Mouse (Mus musculus): ENCODE measurements around the gene Slc13a3. TPM values are rescaled to one million over a fixed set of nuclear protein-coding genes. Genes with fewer than 3 reads are reported as not detected.

Gene Slc13a3
- polyA plus RNA-seq, 1 experiment from 2014 or later, result 0.44 TPM

DNA sequence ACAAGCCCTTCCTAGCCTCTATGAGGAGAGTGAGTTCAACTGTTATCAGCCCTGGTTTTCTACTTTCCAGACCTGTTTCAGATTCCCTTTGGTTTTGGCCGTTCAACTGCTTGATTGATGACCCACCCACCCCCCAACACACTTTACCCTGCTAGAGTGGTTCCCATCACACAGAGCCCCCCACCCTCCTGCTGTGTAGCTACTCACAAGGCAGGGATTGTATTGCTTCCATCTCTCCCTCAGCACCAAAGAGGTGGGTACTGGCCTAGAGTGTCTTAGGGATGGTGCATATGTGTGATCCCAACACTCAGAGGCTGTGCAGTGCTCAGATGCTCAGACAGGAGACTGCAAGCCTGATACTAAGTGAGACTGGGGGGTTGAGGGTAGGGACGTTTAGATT is 21.5 kb upstream of the Slc13a3 start:
- no peak for DNase-seq (ENCODE audit: low spot score)
- 64% methylated on average over 2 of the region's 2 CpGs for WGBS
- peaks cover 26% of the 10 kb centered on the region for H3K4me1 ChIP-seq
- peak overlapping the region; percentile 30; the same call in 1 of the 2 replicates for H3K27ac ChIP-seq (replicated peaks)
- H3K27me3 ChIP-seq (replicated peaks; ENCODE audit: low read depth, poor library complexity, severe bottlenecking), result no peaks in the 10 kb centered on the region
- peak overlapping the region; percentile 72; the same call in 1 of the 2 replicates for H3K4me3 ChIP-seq
- no peaks in the 10 kb centered on the region for H3K9me3 ChIP-seq
- H3K36me3 ChIP-seq (replicated peaks), result peaks cover 17% of the 10 kb centered on the region

DNA sequence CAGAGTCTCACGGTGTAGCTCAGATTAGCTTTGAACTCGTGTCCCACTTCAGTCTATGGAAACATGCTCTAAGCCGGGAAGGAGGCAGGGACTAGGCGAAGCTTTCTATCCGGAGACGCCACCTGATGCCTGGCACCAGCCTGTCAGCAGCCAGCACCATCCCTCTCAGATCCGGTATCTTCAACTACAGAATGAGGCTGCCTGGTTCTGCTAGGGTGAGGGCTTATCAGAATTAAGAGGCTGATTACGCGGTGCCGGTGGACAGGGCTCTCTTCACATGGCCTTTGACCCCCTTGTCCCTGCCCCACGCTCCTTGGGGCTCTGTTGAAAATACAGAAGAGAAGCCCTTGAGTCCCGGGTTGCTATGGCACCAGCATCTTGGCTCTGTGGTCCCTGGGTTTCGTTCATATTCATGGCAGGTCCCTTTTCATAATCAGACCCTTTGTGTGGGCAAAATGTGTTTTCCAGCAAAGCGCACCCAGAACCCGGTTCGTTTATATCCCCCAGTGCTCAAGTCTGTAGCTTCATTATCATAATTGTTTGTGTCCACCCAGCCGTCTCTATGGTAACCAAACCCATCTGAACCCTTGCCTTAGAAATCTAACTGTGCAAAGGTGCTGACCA is 20.7 kb upstream of the Slc13a3 start:
- H3K27me3 ChIP-seq (replicated peaks; ENCODE audit: low read depth, poor library complexity, severe bottlenecking), result no peaks in the 10 kb centered on the region
- DNase-seq (ENCODE audit: low spot score), result no peak
- WGBS, result 22% methylated on average over 17 of the region's 17 CpGs
- H3K9me3 ChIP-seq, result no peaks in the 10 kb centered on the region
- H3K4me3 ChIP-seq, result peak overlapping the region; percentile 72
- peaks cover 26% of the 10 kb centered on the region for H3K4me1 ChIP-seq
- H3K36me3 ChIP-seq (replicated peaks), result peaks cover 25% of the 10 kb centered on the region
- H3K27ac ChIP-seq (replicated peaks), result peak overlapping the region; percentile 89

DNA sequence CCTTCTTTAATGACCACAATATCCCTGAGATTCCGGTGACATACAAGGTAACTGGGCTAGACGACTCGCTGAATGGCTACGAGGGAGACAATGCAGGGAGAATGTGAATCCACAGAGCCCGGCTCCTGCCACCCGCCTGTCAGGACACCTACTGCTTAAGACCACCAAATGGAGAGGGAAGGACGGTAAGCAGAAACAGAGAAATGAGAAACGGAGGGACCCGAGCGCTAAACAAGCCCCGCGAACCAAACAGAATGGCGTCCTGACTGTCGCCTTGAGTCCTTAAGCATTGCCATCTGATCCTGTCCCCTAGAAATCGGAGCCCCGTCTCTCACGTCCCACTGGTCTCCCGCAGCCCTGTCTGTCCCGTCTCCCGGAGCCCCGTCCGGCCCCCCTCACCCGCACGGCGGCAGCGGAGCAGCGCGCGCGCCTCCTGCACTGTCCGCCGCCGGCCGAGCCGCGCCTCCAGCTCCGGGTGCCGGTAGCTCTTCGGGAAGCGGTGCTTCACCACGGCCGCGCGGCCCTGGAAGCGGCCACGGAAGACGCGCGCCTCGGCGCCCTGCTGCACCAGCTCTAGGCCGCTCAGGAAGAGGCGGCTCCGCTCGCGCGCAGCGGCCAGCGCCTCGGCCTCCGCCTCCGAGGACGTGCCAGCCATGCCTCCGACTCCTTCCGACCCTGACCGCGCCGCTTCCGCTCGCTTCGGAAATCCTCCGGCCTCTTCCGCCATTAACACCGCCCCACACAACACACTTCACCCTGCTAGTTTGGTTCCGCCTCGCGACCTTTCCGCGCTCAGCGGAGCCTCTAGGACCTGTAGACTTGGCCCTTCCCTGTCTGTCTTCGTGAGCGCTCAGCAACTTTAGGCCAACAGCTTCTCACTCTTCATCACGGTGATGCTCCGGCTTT is 19.9 kb upstream of the Slc13a3 start, which contains the start of gene Trp53rka:
Gene Trp53rka, minus strand, starts transcription at position 677 of the 906 bp plus-strand sequence.
- WGBS, result under 1% methylated on average over 84 of the region's 84 CpGs
- peaks cover 33% of the 10 kb centered on the region for H3K36me3 ChIP-seq (replicated peaks)
- H3K9me3 ChIP-seq, result no peaks in the 10 kb centered on the region
- H3K27me3 ChIP-seq (replicated peaks; ENCODE audit: low read depth, poor library complexity, severe bottlenecking), result no peaks in the 10 kb centered on the region
- peak within 1 kb of the TSS; percentile 72 for H3K4me3 ChIP-seq
- H3K27ac ChIP-seq (replicated peaks), result peak within 1 kb of the TSS; percentile 89
- peaks cover 26% of the 10 kb centered on the region for H3K4me1 ChIP-seq
- DNase-seq (ENCODE audit: low spot score), result peak; percentile 88

DNA sequence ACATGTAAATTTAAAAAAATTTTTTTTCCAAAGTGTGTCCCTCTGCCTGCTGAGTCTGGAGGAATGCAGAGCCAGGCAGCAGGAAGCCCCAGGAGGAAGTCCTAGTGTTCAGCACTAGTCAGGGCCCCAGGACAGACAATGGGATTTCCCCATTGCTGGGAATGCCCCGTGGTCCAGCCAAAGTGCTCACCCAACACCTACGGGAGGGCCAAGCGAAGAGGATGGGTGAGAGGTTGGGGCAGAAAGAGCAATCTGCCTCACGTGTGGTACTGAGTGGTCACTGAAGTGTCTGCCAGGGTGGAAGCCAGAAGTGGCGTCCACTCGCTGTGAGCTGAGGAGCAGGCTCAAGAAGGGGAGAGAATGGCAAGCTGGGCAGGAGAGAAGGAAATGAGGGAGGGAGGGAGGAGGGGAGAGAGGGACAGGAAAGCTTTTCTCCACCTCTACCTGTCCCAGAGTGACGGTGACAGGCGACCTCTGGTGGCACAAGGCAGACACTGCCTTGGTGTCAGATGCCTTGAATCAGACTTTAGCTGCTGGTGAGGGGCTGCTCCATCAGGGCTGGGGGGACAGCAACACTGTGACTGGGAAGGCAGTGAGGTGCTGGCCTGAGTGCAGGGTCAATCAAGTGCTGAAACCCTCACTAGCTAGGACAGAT is 14.0 kb upstream of the Slc13a3 start:
- Histone ChIP-seq H3K4me3 (peak overlapping the region; percentile 12; the same call in 1 of the 2 replicates), H3K27me3 (replicated peaks; ENCODE audit: low read depth, poor library complexity, severe bottlenecking) (no peaks in the 10 kb centered on the region), H3K27ac (replicated peaks) (0 out of 2 replicates have a peak overlapping the region, but pooled peaks have one; percentile 41), H3K4me1 (peaks cover 35% of the 10 kb centered on the region), H3K9me3 (no peaks in the 10 kb centered on the region), H3K36me3 (replicated peaks) (peaks cover 33% of the 10 kb centered on the region)
- 26% methylated on average over 8 of the region's 8 CpGs for WGBS
- DNase-seq (ENCODE audit: low spot score), result peak; percentile 78

DNA sequence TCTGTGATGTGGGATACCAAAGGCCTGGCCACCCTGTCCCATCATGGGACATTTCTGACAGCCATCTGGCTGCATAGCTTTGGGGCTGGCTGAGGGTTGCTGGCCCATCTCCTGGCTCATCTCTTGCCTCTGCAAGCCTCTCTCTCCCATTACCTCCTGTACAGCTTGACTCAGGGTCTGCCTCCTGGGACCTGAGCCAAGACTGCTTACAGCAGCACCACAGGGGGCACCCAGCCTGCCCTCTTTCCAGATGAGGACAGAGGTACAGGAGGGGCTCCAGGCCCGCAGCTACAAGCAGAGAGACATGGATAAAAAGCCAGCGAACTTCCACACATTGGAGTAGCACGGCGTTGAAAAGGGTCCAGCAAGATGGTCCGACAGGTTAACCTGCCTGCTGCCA is 13.4 kb upstream of the Slc13a3 start:
- H3K27me3 ChIP-seq (replicated peaks; ENCODE audit: low read depth, poor library complexity, severe bottlenecking), result no peaks in the 10 kb centered on the region
- peaks cover 34% of the 10 kb centered on the region for H3K4me1 ChIP-seq
- DNase-seq (ENCODE audit: low spot score), result no peak
- H3K9me3 ChIP-seq, result no peaks in the 10 kb centered on the region
- H3K27ac ChIP-seq (replicated peaks), result 0 out of 2 replicates have a peak overlapping the region, but pooled peaks have one; percentile 15
- 83% methylated on average over 5 of the region's 5 CpGs for WGBS
- no peak overlapping the region for H3K4me3 ChIP-seq
- peaks cover 33% of the 10 kb centered on the region for H3K36me3 ChIP-seq (replicated peaks)

DNA sequence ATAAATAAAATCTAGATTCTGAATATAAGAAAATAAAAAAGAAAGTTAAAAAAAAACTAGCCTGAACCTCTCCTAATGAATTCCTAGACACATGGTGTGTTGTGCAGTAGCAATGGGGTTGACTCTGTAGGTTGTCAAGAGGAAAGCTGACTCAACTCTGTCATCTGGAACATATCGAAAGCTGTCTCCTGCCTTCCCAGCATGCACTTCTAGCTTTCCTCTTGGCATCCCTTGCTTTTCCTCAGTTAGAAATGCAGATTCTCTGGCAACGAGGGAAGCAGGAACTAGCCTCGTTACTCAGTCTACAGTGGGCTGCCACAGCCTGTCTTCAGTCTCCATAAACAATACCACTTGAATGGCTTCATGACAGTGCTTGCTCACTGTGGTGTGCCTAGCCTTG is 12.8 kb upstream of the Slc13a3 start:
- WGBS, result 77% methylated on average over 3 of the region's 3 CpGs
- H3K27ac ChIP-seq (replicated peaks), result no peak overlapping the region
- H3K4me1 ChIP-seq, result peaks cover 34% of the 10 kb centered on the region
- no peaks in the 10 kb centered on the region for H3K9me3 ChIP-seq
- peaks cover 29% of the 10 kb centered on the region for H3K36me3 ChIP-seq (replicated peaks)
- DNase-seq (ENCODE audit: low spot score), result no peak
- no peaks in the 10 kb centered on the region for H3K27me3 ChIP-seq (replicated peaks; ENCODE audit: low read depth, poor library complexity, severe bottlenecking)
- H3K4me3 ChIP-seq, result no peak overlapping the region

DNA sequence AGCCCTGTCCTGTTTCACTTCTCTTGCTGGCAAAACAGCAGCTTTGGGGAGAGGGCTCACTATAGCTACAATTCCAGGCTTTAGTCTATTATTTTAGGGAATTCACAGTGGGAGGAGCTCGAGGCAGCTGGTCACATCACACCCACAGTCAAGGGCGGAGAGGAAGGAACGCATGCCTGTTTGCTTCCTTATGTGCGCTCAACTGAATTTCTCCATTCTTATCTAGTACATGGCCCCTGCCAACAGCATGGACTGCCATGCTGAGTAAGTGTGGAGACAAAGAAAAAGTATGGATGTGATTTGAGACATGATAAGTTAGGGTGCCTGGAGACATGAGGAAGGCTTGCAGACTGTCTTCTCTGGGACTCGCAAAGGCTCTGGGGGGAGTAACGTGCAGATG is 11.1 kb upstream of the Slc13a3 start:
- H3K36me3 ChIP-seq (replicated peaks), result peaks cover 12% of the 10 kb centered on the region
- 68% methylated on average over 6 of the region's 6 CpGs for WGBS
- no peak for DNase-seq (ENCODE audit: low spot score)
- H3K9me3 ChIP-seq, result no peaks in the 10 kb centered on the region
- no peaks in the 10 kb centered on the region for H3K27me3 ChIP-seq (replicated peaks; ENCODE audit: low read depth, poor library complexity, severe bottlenecking)
- no peak overlapping the region for H3K27ac ChIP-seq (replicated peaks)
- no peak overlapping the region for H3K4me3 ChIP-seq
- H3K4me1 ChIP-seq, result peaks cover 34% of the 10 kb centered on the region

DNA sequence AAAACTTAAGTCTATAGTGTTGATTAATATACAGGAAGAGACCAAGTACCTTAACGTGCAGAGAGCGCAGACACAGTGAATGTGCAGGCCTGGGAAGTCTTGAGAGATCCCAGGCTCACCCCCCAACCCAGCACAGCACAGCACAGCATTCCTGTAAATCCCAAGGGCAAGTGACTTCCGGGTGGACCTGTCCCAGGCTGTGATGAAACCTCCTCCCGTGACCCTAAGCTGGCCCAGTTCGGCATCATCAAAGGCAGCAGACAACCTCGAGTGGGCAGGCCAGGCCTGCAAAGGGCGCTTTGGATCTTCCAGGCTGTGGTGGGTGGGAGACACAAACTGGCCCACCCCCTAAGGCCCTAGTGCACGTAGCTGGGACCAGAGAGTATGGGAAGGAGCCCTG is 9.0 kb upstream of the Slc13a3 start:
- DNase-seq (ENCODE audit: low spot score), result no peak
- no peaks in the 10 kb centered on the region for H3K9me3 ChIP-seq
- 61% methylated on average over 8 of the region's 8 CpGs for WGBS
- H3K27me3 ChIP-seq (replicated peaks; ENCODE audit: low read depth, poor library complexity, severe bottlenecking), result no peaks in the 10 kb centered on the region
- H3K4me1 ChIP-seq, result peaks cover 31% of the 10 kb centered on the region
- H3K4me3 ChIP-seq, result no peak overlapping the region
- no peaks in the 10 kb centered on the region for H3K36me3 ChIP-seq (replicated peaks)
- peak overlapping the region; percentile 8; the same call in 1 of the 2 replicates for H3K27ac ChIP-seq (replicated peaks)

DNA sequence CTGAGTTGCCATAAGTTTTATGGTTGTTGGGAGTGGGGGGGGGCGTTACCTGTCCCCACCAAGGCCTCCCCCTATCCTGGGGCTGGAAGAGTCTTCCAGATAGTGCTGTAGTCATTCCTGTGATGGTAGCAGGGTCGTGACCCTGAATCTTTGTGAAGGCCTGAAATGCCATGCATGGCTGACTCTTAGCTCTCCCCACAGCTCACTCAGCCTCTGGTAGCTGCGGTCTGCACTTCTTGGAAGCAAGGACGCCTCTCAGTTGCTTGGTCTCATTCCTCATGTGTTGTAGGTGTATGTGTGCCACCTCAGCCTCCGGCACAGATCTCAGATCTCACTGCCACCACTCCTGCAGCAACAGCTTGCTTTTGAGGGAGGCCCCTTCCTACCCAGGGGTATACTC is 2.8 kb upstream of the Slc13a3 start:
- H3K4me3 ChIP-seq, result no peak overlapping the region
- H3K9me3 ChIP-seq, result no peaks in the 10 kb centered on the region
- WGBS, result 64% methylated on average over 5 of the region's 5 CpGs
- DNase-seq (ENCODE audit: low spot score), result no peak
- peaks cover 42% of the 10 kb centered on the region for H3K27me3 ChIP-seq (replicated peaks; ENCODE audit: low read depth, poor library complexity, severe bottlenecking)
- H3K27ac ChIP-seq (replicated peaks), result no peak overlapping the region
- H3K4me1 ChIP-seq, result peaks cover 26% of the 10 kb centered on the region
- H3K36me3 ChIP-seq (replicated peaks), result no peaks in the 10 kb centered on the region

DNA sequence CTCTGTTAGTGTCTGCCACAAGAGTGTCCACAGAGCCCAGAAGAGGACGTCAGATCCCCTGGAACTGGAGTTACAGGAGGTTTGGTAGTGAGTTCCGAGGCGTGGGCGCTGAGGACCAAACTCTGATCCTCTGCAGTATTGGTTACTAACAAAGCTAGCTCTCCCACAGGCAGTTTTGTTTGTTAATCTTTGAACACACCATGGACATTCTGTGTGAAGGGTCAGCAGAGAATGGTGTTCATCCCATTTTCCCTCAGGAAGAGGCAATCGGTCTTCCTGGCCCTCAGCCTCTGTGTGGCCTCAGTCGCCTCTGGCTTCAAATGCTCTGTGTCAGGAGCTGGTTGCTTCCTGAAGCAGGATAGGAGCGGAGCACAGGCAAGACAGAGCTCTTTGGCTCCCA is 2.4 kb upstream of the Slc13a3 start:
- Histone ChIP-seq H3K9me3 (no peaks in the 10 kb centered on the region), H3K36me3 (replicated peaks) (no peaks in the 10 kb centered on the region), H3K4me3 (no peak overlapping the region), H3K27me3 (replicated peaks; ENCODE audit: low read depth, poor library complexity, severe bottlenecking) (peaks cover 46% of the 10 kb centered on the region), H3K4me1 (peaks cover 28% of the 10 kb centered on the region), H3K27ac (replicated peaks) (no peak overlapping the region)
- DNase-seq (ENCODE audit: low spot score), result no peak
- 74% methylated on average over 7 of the region's 7 CpGs for WGBS

DNA sequence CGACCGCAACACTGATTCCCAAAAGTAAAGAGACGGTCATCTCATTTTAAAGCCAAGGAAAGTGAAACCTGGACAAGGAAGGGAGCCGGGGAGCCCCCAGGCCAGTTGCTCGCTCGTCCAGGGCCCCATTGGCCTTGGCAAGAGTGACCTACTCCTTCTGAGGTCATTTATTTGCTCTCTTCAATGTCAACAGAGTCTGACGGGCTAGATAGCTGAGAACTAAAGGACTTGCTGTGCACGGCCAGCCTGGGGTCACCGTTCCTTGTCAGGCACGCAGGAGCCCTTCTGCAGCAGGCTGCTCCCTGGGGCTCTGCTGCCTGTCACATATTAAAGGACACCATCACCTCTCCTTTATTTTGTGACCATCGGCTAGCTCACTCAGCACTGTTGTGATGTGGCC is 1.1 kb downstream of the Slc13a3 start:
- Histone ChIP-seq H3K9me3 (no peaks in the 10 kb centered on the region), H3K27me3 (replicated peaks; ENCODE audit: low read depth, poor library complexity, severe bottlenecking) (peaks cover 59% of the 10 kb centered on the region), H3K36me3 (replicated peaks) (no peaks in the 10 kb centered on the region), H3K4me3 (no peak overlapping the region), H3K27ac (replicated peaks) (no peak overlapping the region), H3K4me1 (peaks cover 50% of the 10 kb centered on the region)
- DNase-seq (ENCODE audit: low spot score), result no peak
- WGBS, result 62% methylated on average over 11 of the region's 11 CpGs

DNA sequence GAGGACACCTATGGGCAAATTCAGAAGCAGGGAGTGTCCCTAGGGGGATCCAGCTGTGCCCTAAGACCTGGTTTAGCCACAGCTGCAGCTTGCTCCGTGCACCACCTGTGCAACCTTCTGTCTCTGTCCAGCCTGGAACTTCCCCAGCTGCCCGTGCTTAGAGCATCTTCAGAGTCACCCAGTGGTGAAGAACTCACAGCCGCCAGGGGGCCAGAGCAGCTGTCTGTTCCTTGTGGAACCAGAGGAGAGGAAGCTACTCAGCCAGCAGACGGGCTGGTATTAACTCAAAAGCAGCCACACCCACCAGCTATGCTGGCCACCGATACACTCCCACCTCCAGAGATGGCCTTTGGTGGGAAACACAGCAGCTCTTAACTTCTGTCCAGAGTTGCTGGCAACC is 2.9 kb downstream of the Slc13a3 start:
- Histone ChIP-seq H3K4me3 (no peak overlapping the region), H3K27me3 (replicated peaks; ENCODE audit: low read depth, poor library complexity, severe bottlenecking) (peaks cover 64% of the 10 kb centered on the region), H3K9me3 (no peaks in the 10 kb centered on the region), H3K27ac (replicated peaks) (no peak overlapping the region), H3K36me3 (replicated peaks) (no peaks in the 10 kb centered on the region), H3K4me1 (peaks cover 50% of the 10 kb centered on the region)
- WGBS, result 41% methylated on average over 5 of the region's 5 CpGs
- DNase-seq (ENCODE audit: low spot score), result peak; percentile 46
